Mouse (Mus musculus) midbrain, embryonic 14.5 days (tissue): ENCODE measurements at regions not wholly inside any gene's neighbourhood (a gene's known extent, or its start where the extent isn't known, plus 50 kb on each side); places are given as distances from the start of the nearest gene placed in this dataset.
A peak's percentile ranks its signal among the peaks of the same experiment; 100 is the strongest.

Source experiments
- ATAC-seq: fragments of 200-750 bp; cut with Nextera tagmentation; 2 replicates; pipeline ENCODE4 v1.8.0; 2017; ENCODE audit warnings: moderate number of reproducible peaks, moderate library complexity; ENCODE audit not compliant: low FRiP score, low TSS enrichment
- DNase-seq: peaks from one replicate; pipeline ENCODE4 v3.0.0-alpha.2; 2015
- H3K27ac ChIP-seq: fragments of 300-500 bp; sonication (generic); replicated peaks from 2 replicates; pipeline ENCODE4 v1.5.1; 2014; ENCODE audit warnings: mild to moderate bottlenecking, low read depth, low read length, moderate library complexity
- H3K27me3 ChIP-seq: fragments of 300-500 bp; sonication (generic); 2 replicates; pipeline ENCODE4 v1.6.1; 2014; ENCODE audit warnings: low read length, control low read depth, mixed read lengths; ENCODE audit not compliant: control insufficient read depth, insufficient read depth
- H3K36me3 ChIP-seq: fragments of 300-500 bp; sonication (generic); 2 replicates; pipeline ENCODE4 v1.6.1; 2014; ENCODE audit warnings: low read length, control low read depth; ENCODE audit not compliant: control insufficient read depth, insufficient read depth
- H3K4me1 ChIP-seq: fragments of 300-500 bp; sonication (generic); 2 replicates; pipeline ENCODE4 v1.6.1; 2014; ENCODE audit warnings: mild to moderate bottlenecking, antibody characterized with exemption, low read length, control low read depth; ENCODE audit not compliant: control insufficient read depth, insufficient read depth
- H3K4me2 ChIP-seq: fragments of 300-500 bp; sonication (generic); 2 replicates; pipeline ENCODE4 v1.6.1; 2014; ENCODE audit warnings: mild to moderate bottlenecking, low read length, moderate library complexity
- H3K4me3 ChIP-seq: fragments of 300-500 bp; sonication (generic); replicated peaks from 2 replicates; pipeline ENCODE4 v1.5.1; 2014; ENCODE audit warnings: low read depth, low read length
- H3K9ac ChIP-seq: fragments of 300-500 bp; sonication (generic); replicated peaks from 2 replicates; pipeline ENCODE4 v1.6.1; 2014; ENCODE audit warnings: mild to moderate bottlenecking, low read length, moderate library complexity
- H3K9me3 ChIP-seq: fragments of 300-500 bp; sonication (generic); 2 replicates; pipeline ENCODE4 v1.6.1; 2016; ENCODE audit warnings: low read length, control low read depth, mixed read lengths; ENCODE audit not compliant: control insufficient read depth
- WGBS: fragments of 180-500 bp; shearing (Covaris S2); extraction: QIAGEN DNeasy Blood & Tissue Kit; methylation state at CpG from one replicate; pipeline ENCODE4 v1.1.7; 2014; 5-methylcytosine and 5-hydroxymethylcytosine counted together

- Histone ChIP-seq H3K4me1 (no peaks in the 10 kb centered on the region), H3K9me3 (no peaks in the 10 kb centered on the region), H3K4me2 (no peak overlapping the region), H3K9ac (no peak overlapping the region), H3K36me3 (no peaks in the 10 kb centered on the region), H3K27ac (no peak overlapping the region), H3K27me3 (no peaks in the 10 kb centered on the region), H3K4me3 (no peak overlapping the region)
- 56% methylated on average over 5 of the region's 5 CpGs for WGBS
- DNase-seq, result peak; percentile 39
- ATAC-seq, result no peak
These were observed 93.7 kb upstream of the Asb5 start for GRCm38 (mm10) chr8:54435694-54436093.

DNA sequence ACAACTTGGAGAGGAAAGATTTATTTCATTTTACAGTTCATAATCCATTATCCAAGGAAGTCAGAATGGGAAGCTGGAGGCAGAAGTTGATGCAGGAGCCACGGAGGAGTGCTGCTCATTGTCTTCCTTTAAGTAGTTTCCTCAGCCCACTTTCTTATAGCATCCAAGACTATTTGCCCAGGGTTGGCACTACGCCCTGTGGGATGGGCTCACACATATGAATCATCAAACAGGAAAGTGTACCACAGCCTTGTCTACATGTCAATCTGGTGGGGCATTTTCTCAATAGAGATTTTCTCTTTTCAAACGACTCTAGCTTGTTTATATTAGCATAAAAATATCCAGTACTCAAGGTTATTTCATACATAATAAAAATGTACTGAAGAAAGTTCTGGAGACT, 88.2 kb upstream of the Asb5 start:
- Histone ChIP-seq H3K4me2 (no peak overlapping the region), H3K9ac (no peak overlapping the region), H3K9me3 (no peaks in the 10 kb centered on the region), H3K36me3 (no peaks in the 10 kb centered on the region), H3K27me3 (no peaks in the 10 kb centered on the region), H3K4me3 (no peak overlapping the region), H3K27ac (no peak overlapping the region), H3K4me1 (no peaks in the 10 kb centered on the region)
- WGBS, result 72% methylated on average over 3 of the region's 3 CpGs
- ATAC-seq (no peak), DNase-seq (no peak)

DNA sequence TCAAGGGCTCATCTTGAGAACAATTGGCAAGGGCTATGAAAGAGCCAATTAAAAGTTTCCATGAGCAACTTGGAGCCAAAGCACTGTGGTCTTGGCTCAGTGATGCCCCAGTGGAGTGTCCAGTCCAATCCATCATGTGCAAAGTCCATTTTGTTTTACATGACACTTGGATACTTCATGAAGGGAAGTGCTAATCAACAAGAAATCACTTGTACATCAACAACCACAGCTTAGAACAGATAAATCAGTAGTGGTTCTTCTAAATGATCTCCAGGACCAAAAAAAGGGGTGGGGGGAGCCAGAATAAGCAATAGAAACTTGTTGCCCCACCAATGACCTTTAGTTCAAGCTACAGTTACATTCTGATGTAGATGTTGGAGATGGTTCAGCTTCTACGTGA, 87.0 kb upstream of the Asb5 start:
- WGBS, result 95% methylated on average over 1 of the region's 1 CpGs
- DNase-seq (no peak), ATAC-seq (no peak)
- Histone ChIP-seq H3K27me3 (no peaks in the 10 kb centered on the region), H3K4me2 (no peak overlapping the region), H3K36me3 (no peaks in the 10 kb centered on the region), H3K9me3 (no peaks in the 10 kb centered on the region), H3K27ac (no peak overlapping the region), H3K4me3 (no peak overlapping the region), H3K4me1 (no peaks in the 10 kb centered on the region), H3K9ac (no peak overlapping the region)

GRCm38 (mm10) chr8:54446370-54446769, 83.0 kb upstream of the Asb5 start:
- Histone ChIP-seq H3K9me3 (no peaks in the 10 kb centered on the region), H3K36me3 (no peaks in the 10 kb centered on the region), H3K4me3 (no peak overlapping the region), H3K27ac (no peak overlapping the region), H3K4me1 (no peaks in the 10 kb centered on the region), H3K9ac (no peak overlapping the region), H3K4me2 (no peak overlapping the region), H3K27me3 (no peaks in the 10 kb centered on the region)
- 20% methylated on average over 5 of the region's 5 CpGs for WGBS
- ATAC-seq (no peak), DNase-seq (no peak)

DNA sequence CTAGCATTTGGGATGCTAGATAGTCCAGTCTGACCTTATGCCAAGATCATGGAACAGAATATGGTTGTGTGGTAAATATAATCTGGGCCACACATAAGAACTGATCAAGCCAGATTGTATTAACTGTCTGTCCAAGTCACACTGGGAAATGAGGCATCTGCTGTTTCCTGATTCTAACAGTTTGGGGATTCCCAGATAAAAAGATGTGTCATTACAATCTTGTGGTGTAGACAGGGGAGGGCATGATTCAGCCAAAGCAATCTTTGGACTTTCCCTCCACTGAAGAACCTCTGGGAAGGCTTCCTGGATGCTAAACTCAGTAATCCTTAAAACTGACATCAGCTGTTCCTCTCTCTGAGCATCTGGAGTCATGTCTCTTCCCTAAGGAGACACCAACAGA, 79.6 kb upstream of the Asb5 start:
- Histone ChIP-seq H3K27ac (no peak overlapping the region), H3K9me3 (no peaks in the 10 kb centered on the region), H3K36me3 (no peaks in the 10 kb centered on the region), H3K9ac (no peak overlapping the region), H3K27me3 (no peaks in the 10 kb centered on the region), H3K4me2 (no peak overlapping the region), H3K4me3 (no peak overlapping the region), H3K4me1 (no peaks in the 10 kb centered on the region)
- ATAC-seq (no peak), DNase-seq (no peak)

- Histone ChIP-seq H3K36me3 (no peaks in the 10 kb centered on the region), H3K9ac (no peak overlapping the region), H3K4me3 (no peak overlapping the region), H3K27ac (no peak overlapping the region), H3K4me1 (no peaks in the 10 kb centered on the region), H3K9me3 (no peaks in the 10 kb centered on the region), H3K27me3 (no peaks in the 10 kb centered on the region), H3K4me2 (no peak overlapping the region)
- ATAC-seq (no peak), DNase-seq (peak; percentile 32)
- WGBS, result 28% methylated on average over 9 of the region's 9 CpGs
These were observed 77.9 kb upstream of the Asb5 start for GRCm38 (mm10) chr8:54451323-54452021.

DNA sequence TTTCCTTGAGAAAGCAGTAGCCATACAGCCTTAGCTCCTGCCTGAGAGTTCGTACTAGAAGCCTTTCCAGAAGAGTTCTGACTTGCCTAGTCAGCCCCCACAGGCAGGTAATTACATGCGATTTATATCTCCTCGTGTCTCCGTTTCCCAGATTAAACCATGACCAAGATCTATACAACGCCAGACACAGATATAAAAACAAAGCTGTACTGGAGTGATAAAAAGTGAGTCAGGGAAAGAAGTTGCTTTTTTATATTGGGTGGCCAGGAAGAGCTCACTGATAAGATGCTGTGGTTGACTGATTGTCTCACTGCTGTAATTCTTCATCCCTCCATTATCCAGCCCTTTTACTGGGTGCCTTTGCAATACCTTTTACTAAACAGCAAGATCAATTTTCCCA, 64.4 kb upstream of the Asb5 start:
- ATAC-seq, result no peak
- no peaks in the 10 kb centered on the region for H3K9me3 ChIP-seq
- H3K27ac ChIP-seq, result no peak overlapping the region
- H3K36me3 ChIP-seq, result no peaks in the 10 kb centered on the region
- no peaks in the 10 kb centered on the region for H3K27me3 ChIP-seq
- H3K4me3 ChIP-seq, result no peak overlapping the region
- no peak overlapping the region for H3K9ac ChIP-seq
- H3K4me1 ChIP-seq, result no peaks in the 10 kb centered on the region
- DNase-seq, result no peak
- WGBS, result 60% methylated on average over 5 of the region's 5 CpGs
- H3K4me2 ChIP-seq, result no peak overlapping the region

DNA sequence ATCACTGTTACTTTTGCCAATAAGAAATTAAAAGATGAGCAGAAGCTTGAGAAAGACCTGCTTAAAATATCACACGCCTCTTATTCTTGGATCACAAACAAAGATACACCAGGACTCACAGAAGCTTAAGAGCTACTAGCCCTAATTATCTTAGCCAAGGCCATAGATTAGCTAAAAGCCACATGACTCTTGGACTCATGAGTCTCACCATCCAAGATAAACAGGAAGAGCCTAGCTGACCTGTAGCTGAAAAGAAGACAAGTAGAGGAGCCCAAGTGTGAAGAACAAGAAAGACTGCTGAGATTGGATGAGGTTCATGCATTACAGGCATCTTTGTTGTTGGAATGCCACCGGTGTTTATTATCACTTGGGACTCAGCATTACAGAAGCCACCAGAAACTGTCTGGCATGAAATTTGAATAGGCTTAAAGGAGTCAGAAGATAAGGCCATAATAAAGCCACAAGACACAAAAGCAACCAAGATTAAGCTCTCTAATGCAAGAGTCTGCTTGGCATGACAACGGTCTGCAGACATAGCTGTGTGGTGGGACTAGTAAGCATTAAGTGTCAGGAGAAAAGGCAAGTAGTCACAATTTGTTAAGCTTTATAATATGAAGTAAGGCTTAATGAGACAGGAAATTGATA, 63.8 kb upstream of the Asb5 start:
- no peak for ATAC-seq
- no peak overlapping the region for H3K4me3 ChIP-seq
- WGBS, result 76% methylated on average over 3 of the region's 3 CpGs
- H3K36me3 ChIP-seq, result no peaks in the 10 kb centered on the region
- H3K27ac ChIP-seq, result no peak overlapping the region
- no peaks in the 10 kb centered on the region for H3K4me1 ChIP-seq
- DNase-seq, result no peak
- no peaks in the 10 kb centered on the region for H3K27me3 ChIP-seq
- H3K9me3 ChIP-seq, result no peaks in the 10 kb centered on the region
- no peak overlapping the region for H3K4me2 ChIP-seq
- no peak overlapping the region for H3K9ac ChIP-seq
